In genomic region chr6:106760473-106761218, GRCm38 (mm10) we compare ENCODE assay signal across 17 mouse cellular contexts. TPM values are rescaled to one million over a fixed set of nuclear protein-coding genes. Genes with fewer than 3 reads are reported as not detected.
"Had no signal": no experiment of that assay in that cellular context is flagged by ENCODE, and none has a peak within 500 bp of the region (broad histone marks: within the 10 kb centered on the region; RNA-seq: fewer than 3 reads in every experiment).

No protein-coding gene starts in this region.

- DNase-seq: kidney, adult 11 months; kidney, postnatal 10 days; lung, embryonic 14.5 days; lung, postnatal 10 days; lung, postnatal 4 days; midbrain, embryonic 14.5 days; retina, postnatal 1 day; right cerebral cortex, postnatal 4 days; thymus, postnatal 25 days had no signal

RNA-seq across cellular contexts. Expression of gene Il5ra, which starts 11.8 kb away (rescaled TPM):
- total RNA-seq: layer of hippocampus, postnatal 25 days; left cerebral cortex, adult 2 months; left cerebral cortex, postnatal 14 days had no signal
- polyA plus RNA-seq: intestine, embryonic 14.5 days; kidney, embryonic 14.5 days; limb, embryonic 11.5 days; lung, embryonic 14.5 days; midbrain, embryonic 14.5 days; neural tube, embryonic 12.5 days; stomach, postnatal 0 days had no signal
